Mouse (Mus musculus): Measurements from ENCODE around the gene Casp8ap2. TPM values are rescaled to one million over a fixed set of nuclear protein-coding genes. Genes with fewer than 3 reads are reported as not detected.

Gene Casp8ap2
- polyA plus RNA-seq (2015; fragmentation: Nextera tagmentation; extraction: Ambion mirVana): 20.7 and 22.2 TPM in 2 replicates

GRCm38 (mm10) chr4:32615034-32615881 lies at the start of gene Casp8ap2:
Gene Casp8ap2, plus strand, starts transcription at chr4:32615451.

GRCm38 (mm10) chr4:32602660-32603059 lies 12.6 kb upstream of the Casp8ap2 start, which contains the start of gene Gja10:
Gene Gja10, minus strand, starts transcription at chr4:32602760.

GRCm38 (mm10) chr4:32656918-32657662 lies 41.8 kb downstream of the Casp8ap2 start, which contains the start of gene Mdn1:
Gene Mdn1, plus strand, starts transcription at chr4:32657119.

Other genes starting within 250 kb of the Casp8ap2 start
- gene Gja10, start 12.7 kb upstream of the Casp8ap2 start, polyA plus RNA-seq (2015; fragmentation: Nextera tagmentation; extraction: Ambion mirVana): not detected in 2 replicates
- 4.8 and 5.0 TPM in 2 replicates for gene Mdn1, start 41.7 kb downstream of the Casp8ap2 start, polyA plus RNA-seq (2015; fragmentation: Nextera tagmentation; extraction: Ambion mirVana)
- gene Lyrm2, start 184.8 kb downstream of the Casp8ap2 start, polyA plus RNA-seq (2015; fragmentation: Nextera tagmentation; extraction: Ambion mirVana): 82.0 and 83.3 TPM in 2 replicates